Mouse (Mus musculus): Measurements from ENCODE around the gene Srrm2.

The Srrm2 gene

DNA sequence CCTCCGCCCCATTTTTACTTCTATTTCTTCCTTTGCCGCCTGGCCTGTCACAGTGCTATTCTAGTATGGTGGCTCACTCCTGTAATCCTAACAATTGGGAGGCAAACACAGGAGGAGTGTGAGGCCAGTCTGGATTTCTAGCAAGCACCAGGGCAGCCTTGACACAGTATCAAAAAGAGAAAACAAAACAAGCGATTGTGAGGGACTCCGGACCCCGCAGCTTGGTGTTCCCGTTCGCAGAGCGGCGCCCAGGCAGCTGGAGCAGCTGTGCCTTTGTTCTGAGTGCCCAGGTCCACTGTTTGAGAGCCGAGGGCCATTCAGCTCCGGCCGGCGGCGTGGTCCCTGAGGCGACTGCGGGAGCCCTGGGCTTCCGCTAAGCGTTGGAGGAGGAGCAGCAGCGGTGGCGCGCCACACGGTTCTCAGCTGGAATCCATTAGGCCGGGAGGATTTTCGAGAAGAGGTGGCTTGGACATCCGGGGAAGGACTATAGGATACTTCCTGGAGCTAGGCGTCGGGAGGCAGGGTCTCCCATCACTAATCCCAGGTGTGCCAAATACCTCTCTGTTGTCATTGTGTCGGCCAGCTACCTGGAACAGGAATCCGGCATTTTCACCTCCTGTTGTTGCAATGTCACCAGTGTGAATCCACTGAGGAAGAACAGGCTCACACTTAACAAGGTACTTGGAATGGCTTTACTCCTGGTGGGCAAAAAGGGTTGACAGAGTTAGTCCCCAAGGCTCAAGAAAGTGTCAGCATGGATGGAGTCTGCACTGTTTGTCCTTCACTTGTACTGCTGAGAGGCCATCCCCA, at the start of gene Srrm2:
Gene Srrm2, plus strand, starts transcription at position 264 of the 810 bp plus-strand sequence.
- Histone ChIP-seq H3K36me3 (ENCODE audit: control insufficient read depth, insufficient read depth, low read length, poor library complexity, severe bottlenecking) (no peaks in the 10 kb centered on the region), H3K27me3 (ENCODE audit: control insufficient read depth, insufficient read depth, low read length, poor library complexity, severe bottlenecking) (no peaks in the 10 kb centered on the region)
- peak; percentile 40 for DNase-seq (ENCODE audit: low read depth, low spot score)

DNA sequence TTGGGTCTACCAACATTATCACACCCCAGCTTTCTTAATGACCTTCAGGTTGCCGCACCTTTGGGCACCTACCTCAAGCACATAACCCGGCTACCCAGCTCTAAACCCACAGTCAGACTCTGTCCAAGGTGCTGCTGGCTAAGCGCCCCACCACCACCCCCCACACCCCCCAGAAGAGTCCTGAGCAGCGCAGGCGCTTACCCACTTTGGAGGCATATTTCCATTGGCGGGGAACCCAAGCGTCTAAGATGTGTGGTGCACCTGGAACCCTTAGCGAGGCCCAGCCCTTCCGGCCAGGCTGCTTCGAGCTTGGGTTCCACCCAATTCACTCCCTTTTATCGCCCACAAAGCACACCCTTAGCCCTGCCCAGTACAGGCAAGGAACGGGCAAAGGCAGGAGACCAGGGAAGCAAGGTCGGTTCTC, 49.7 kb upstream of the Srrm2 start, which contains the start of gene Paqr4:
Gene Paqr4, minus strand, starts transcription at position 270 of the 424 bp plus-strand sequence.
- no peaks in the 10 kb centered on the region for H3K36me3 ChIP-seq (ENCODE audit: control insufficient read depth, insufficient read depth, low read length, poor library complexity, severe bottlenecking)
- no peaks in the 10 kb centered on the region for H3K27me3 ChIP-seq (ENCODE audit: control insufficient read depth, insufficient read depth, low read length, poor library complexity, severe bottlenecking)
- DNase-seq (ENCODE audit: low read depth, low spot score) = no peak

DNA sequence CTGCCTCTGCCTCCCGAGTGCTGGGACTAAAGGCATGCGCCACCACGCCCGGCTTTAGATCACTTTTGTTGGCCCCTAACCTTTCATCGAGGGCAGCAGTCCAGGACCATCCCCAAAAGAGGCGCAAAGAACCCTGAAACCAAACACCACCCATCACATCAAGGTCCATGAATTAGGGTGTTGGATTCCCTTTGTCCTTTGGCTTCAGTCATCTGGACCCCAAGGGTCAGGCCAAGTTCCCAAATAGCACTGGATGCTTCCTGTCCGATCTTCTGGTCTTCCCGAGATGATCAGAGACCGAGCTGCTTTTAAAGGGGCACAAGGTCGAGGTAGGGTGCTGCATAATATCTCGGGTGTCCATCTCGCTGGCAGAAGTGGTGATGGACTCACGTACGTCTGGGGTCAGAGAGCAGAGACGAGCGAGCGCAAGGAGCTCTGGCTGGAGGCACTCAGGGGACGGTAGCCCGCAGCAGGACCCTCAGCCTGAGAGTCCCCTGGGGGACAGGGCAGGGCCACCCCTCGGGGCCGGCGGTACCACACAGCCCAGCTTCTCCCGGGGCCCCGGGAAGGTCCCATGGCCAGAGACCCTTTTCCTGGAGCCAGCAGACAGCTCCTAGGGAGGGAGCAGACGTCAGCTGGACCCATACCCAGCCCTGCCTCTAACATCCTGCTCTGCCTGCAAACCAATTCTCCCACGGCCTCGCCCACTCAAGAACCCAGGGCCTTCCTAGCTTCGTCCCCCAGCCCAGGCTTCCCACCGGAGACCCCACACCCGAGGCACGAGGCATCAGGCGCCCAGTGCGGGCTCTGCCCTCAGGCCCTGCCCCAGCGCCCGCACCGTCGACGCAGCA, 48.7 kb upstream of the Srrm2 start:
- H3K27me3 ChIP-seq (ENCODE audit: control insufficient read depth, insufficient read depth, low read length, poor library complexity, severe bottlenecking) = no peaks in the 10 kb centered on the region
- no peak for DNase-seq (ENCODE audit: low read depth, low spot score)
- no peaks in the 10 kb centered on the region for H3K36me3 ChIP-seq (ENCODE audit: control insufficient read depth, insufficient read depth, low read length, poor library complexity, severe bottlenecking)

DNA sequence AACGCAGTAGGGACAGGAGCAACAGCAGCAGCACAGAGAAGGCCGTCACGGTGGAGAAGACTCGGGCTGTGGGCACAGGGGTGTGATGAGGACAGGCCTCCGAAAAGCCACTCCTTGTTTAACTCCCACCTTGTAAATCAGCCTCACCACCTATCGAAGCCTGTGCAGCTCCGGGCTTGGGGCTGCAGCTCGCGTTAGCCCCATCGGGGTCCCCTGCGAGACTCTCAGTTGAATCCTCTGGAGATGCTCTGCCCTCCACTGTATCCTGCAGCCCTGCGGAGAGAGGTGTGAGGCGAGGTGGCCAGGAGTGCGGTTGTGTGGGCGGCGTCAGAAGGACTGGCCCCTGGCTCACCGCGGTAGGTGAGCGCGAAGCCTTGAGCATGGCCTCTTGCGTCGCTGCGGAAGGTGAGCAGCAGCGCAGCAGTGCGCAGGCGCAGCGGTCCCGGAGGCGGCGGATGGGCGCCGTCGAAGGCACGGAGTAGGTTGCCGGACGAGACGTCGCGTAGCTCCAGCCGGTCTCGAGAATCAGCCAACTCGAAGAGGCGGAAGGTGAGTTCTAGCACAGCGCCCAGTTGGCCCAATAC, 48.0 kb upstream of the Srrm2 start:
- peak; percentile 73 for DNase-seq (ENCODE audit: low read depth, low spot score)
- H3K36me3 ChIP-seq (ENCODE audit: control insufficient read depth, insufficient read depth, low read length, poor library complexity, severe bottlenecking) = no peaks in the 10 kb centered on the region
- no peaks in the 10 kb centered on the region for H3K27me3 ChIP-seq (ENCODE audit: control insufficient read depth, insufficient read depth, low read length, poor library complexity, severe bottlenecking)

DNA sequence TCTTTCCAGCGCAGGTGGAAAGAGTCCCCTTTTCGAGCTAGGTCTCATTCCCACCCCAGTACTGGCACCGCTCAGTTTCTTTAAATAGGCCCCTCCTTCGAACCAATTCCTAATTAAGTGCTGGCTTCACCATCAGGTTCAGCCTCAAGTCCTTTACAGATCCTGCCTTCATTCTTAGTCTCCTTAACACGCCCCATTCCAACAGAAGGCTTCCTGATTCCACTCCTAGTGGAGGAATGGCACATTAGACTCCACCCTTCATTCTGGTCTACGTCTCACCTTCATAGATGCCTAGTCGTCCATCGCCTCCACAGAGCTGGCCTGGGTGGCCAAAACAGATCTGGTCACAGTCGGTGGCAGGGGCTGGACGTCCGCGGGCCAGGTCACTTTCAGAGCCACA, 47.4 kb upstream of the Srrm2 start:
- DNase-seq (ENCODE audit: low read depth, low spot score) = no peak
- Histone ChIP-seq H3K36me3 (ENCODE audit: control insufficient read depth, insufficient read depth, low read length, poor library complexity, severe bottlenecking) (no peaks in the 10 kb centered on the region), H3K27me3 (ENCODE audit: control insufficient read depth, insufficient read depth, low read length, poor library complexity, severe bottlenecking) (no peaks in the 10 kb centered on the region)

DNA sequence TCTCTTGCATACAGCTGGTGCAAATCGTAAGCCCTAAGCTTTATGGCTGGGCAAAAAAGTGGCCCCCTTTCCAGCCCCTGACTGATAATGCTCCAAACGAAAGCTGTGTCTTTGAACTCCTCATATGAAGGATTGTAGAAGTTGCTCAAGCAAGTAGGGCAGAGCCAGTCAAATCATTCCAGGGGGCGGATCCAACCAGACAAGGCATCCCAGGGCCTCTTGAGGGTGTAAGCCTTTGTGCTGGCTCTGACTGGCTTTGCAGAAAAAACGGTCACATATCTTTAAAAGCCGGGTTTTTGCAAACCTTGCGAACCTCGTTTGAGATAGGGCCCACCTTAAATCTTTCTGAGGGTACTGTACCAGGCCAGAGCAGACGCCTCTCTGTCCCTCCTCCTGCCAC, 46.3 kb upstream of the Srrm2 start:
- DNase-seq (ENCODE audit: low read depth, low spot score) = no peak
- Histone ChIP-seq H3K27me3 (ENCODE audit: control insufficient read depth, insufficient read depth, low read length, poor library complexity, severe bottlenecking) (no peaks in the 10 kb centered on the region), H3K36me3 (ENCODE audit: control insufficient read depth, insufficient read depth, low read length, poor library complexity, severe bottlenecking) (no peaks in the 10 kb centered on the region)

DNA sequence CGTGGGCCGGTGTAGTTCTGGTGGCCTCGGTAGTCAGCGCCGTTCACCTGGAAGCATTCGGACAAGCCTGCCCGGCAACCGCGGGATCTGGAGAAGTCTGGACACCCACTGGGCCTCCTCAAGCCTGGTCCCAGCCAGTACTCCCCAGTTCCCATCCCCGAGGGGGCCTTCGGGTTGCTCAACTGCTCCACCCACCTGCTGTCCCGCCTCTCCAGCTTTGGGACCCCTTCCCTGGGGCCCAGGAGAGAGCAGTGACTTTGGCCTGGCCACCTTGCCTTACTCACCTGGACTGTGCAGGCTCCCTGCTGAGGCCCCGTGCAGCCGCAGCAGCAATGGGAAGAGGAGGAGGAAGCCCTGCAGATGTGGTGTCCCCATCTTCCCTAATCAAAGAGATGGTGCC, 45.7 kb upstream of the Srrm2 start:
- DNase-seq (ENCODE audit: low read depth, low spot score) = no peak
- Histone ChIP-seq H3K27me3 (ENCODE audit: control insufficient read depth, insufficient read depth, low read length, poor library complexity, severe bottlenecking) (no peaks in the 10 kb centered on the region), H3K36me3 (ENCODE audit: control insufficient read depth, insufficient read depth, low read length, poor library complexity, severe bottlenecking) (no peaks in the 10 kb centered on the region)

DNA sequence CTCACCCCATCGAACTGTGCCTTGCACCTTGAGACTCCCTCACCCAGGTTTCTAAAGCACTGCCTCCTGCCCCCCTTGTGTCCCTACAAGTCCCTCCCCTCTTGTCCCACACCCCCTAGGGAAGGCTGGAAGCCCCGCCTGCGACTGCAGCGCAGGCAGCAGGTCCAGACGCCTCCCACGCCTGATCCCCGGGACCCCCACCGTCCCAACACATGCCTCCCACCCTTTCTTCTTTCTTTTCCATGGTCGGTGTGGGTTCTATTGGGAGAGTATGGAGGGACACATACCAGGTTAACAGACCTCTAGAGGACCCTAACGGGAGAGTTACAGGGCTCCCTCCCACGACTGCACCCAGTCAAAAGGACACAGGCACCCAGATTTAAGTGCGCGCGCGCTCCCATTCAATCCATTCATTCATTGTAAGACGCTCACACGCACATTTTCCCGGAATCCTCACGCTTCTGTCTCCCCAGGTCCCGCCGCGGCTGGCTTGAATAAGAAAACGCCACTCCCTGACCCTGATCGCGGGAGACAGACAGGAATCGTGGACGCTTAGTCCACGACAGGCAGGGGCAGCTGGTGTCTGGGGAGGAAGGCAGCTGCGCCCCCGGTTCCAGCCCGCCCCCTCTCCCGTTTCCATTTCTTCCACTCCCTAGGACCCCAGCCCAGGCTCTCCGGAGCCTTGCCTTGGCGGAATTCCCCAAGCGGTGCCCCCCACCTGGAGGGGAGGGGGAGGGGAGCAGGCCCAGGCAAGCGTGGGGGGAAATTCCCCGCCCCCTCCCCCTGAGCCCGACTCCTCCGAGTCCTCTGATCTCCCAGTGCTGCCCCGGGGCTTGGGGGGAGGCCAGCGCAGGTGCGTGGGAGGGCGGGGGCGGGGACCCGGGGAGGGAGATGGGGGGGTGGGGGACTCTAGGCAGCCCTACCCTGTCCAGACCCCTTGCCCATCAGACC, 44.8 kb upstream of the Srrm2 start, which contains the start of gene Kremen2:
Gene Kremen2, minus strand, starts transcription at position 533 of the 951 bp plus-strand sequence.
- no peaks in the 10 kb centered on the region for H3K36me3 ChIP-seq (ENCODE audit: control insufficient read depth, insufficient read depth, low read length, poor library complexity, severe bottlenecking)
- DNase-seq (ENCODE audit: low read depth, low spot score) = peak; percentile 46
- no peaks in the 10 kb centered on the region for H3K27me3 ChIP-seq (ENCODE audit: control insufficient read depth, insufficient read depth, low read length, poor library complexity, severe bottlenecking)

DNA sequence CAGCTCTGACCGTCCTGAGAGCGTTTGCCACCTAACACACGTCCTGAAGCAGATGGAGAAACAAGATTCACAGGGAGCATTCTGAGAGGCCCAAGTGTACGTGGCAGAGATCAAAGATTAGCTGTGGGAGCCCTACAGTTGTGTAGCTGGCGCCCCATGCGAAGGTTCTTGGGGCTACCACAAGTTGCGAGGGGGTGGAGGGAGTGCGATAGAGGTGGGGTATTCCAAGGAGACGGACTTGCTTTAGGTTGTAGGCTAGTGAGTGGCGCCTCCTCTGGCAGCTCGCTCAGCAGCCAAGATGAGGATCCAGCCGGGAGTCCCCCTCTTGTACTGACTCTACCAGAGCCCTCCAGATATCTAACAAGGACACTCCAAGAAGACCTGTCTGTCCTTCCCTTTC, 44.0 kb upstream of the Srrm2 start:
- Histone ChIP-seq H3K27me3 (ENCODE audit: control insufficient read depth, insufficient read depth, low read length, poor library complexity, severe bottlenecking) (no peaks in the 10 kb centered on the region), H3K36me3 (ENCODE audit: control insufficient read depth, insufficient read depth, low read length, poor library complexity, severe bottlenecking) (no peaks in the 10 kb centered on the region)
- peak; percentile 33 for DNase-seq (ENCODE audit: low read depth, low spot score)

DNA sequence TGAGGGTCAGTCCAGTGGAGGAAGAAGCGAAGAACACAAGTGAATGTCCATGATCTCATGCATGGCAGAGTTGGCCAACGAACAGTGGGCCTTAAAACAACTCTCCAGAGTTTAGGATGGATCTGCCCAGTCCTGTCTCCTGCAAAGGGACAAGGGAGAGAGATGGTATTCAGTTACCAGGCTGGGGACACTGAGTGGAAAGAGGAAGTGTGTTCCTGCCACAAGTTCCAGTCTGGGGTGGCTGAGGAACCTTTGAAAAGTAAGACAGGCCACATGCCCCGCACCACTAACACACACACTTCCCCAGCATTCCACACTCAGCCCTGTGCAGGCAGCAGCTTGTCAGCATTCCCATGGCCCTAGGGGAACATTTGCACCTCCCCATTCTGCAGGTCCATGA, 43.6 kb upstream of the Srrm2 start:
- peak; percentile 50 for DNase-seq (ENCODE audit: low read depth, low spot score)
- Histone ChIP-seq H3K36me3 (ENCODE audit: control insufficient read depth, insufficient read depth, low read length, poor library complexity, severe bottlenecking) (no peaks in the 10 kb centered on the region), H3K27me3 (ENCODE audit: control insufficient read depth, insufficient read depth, low read length, poor library complexity, severe bottlenecking) (no peaks in the 10 kb centered on the region)

DNA sequence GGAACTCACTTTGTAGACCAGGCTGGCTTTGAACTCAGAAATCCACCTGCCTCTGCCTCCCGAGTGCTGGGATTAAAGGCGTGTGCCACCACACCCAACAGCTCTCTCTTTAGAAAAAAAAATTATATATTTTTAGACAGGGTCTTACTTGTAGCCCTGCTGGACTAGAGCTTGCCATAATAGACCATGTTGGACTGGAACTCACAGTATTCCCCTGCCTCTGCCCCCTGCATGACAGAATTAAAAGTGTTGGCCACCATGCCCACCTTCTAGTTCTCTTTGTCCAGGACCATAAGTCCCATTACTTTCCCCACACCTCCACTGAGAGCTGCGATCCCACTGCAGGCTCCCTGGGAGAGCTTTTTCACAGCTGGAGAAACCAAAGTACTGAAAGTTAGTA, 42.9 kb upstream of the Srrm2 start:
- no peaks in the 10 kb centered on the region for H3K27me3 ChIP-seq (ENCODE audit: control insufficient read depth, insufficient read depth, low read length, poor library complexity, severe bottlenecking)
- no peaks in the 10 kb centered on the region for H3K36me3 ChIP-seq (ENCODE audit: control insufficient read depth, insufficient read depth, low read length, poor library complexity, severe bottlenecking)
- no peak for DNase-seq (ENCODE audit: low read depth, low spot score)

DNA sequence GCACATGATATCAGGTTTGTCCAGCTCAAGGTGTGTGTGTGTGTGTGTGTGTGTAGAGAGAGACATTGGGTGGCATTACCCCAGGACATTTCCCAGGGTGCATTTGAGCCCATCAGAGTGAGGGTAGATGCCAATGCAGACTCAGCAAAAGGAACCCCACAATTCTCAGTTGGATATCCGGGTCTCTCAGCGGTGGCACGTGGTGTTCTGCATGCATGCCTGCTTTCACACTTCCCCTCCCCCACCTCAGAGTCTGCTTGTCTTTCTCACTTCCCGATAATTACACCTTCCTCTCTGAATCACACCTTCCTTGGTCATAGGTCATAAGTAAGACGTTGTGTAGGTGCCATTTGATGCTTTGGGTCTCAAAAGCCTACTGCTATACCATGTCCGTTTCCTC, 42.3 kb upstream of the Srrm2 start:
- peak; percentile 90 for DNase-seq (ENCODE audit: low read depth, low spot score)
- Histone ChIP-seq H3K27me3 (ENCODE audit: control insufficient read depth, insufficient read depth, low read length, poor library complexity, severe bottlenecking) (no peaks in the 10 kb centered on the region), H3K36me3 (ENCODE audit: control insufficient read depth, insufficient read depth, low read length, poor library complexity, severe bottlenecking) (no peaks in the 10 kb centered on the region)

DNA sequence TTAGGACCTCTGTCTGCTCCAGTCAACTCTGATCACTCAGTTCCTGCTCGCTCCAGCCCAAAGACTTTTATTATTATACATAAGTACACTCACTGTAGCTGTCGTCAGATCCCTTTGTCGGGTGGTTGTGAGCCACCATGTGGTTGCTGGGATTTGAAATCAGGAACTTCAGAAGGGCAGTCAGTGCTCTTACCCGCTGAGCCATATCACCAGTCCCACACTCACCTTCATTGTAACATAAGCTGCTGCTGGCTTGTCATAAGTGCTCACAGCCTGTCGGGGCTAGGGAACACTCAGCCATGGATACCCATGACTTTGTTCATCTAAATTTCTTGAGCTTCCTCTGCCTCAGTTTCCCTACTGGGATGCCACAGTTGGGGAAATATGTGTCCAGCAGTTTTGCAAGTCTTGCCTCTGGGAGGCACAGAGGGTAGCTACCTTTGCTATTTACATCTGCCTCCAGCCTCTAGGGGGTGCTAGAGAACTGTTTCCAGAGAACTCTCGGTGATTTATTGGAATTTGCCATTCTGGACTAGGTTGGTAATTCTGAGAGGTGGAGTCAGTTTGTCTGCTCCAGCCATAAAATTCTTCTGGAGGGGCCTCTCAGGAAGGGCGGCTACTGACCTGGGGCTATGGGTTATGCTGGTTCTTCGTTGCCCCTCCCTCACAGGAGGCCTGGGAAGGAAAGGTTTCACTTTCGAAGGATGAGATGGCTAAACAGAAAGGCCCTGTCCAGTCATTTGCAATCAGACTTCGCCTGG, 41.5 kb upstream of the Srrm2 start:
- H3K27me3 ChIP-seq (ENCODE audit: control insufficient read depth, insufficient read depth, low read length, poor library complexity, severe bottlenecking) = no peaks in the 10 kb centered on the region
- no peaks in the 10 kb centered on the region for H3K36me3 ChIP-seq (ENCODE audit: control insufficient read depth, insufficient read depth, low read length, poor library complexity, severe bottlenecking)
- peak; percentile 79 for DNase-seq (ENCODE audit: low read depth, low spot score)

Data from splenic B cell, adult 2 months (primary cell).